Mouse (Mus musculus) inflammation-experienced regulatory T-cells (primary cell): ENCODE data around the gene Idh2. TPM values are rescaled to one million over a fixed set of nuclear protein-coding genes. Genes with fewer than 3 reads are reported as not detected.

Experiments used
- polyA plus RNA-seq, 2 experiments: library from polyadenylated mRNA; unstranded; fragments of 100-300 nt; shearing (Covaris generic); gene quantifications; one replicate each; pipeline ENCODE4 v1.2.1; 2017

Idh2 gene
- 10 to 100 TPM; 54.1 to 84.7 TPM for polyA plus RNA-seq

DNA sequence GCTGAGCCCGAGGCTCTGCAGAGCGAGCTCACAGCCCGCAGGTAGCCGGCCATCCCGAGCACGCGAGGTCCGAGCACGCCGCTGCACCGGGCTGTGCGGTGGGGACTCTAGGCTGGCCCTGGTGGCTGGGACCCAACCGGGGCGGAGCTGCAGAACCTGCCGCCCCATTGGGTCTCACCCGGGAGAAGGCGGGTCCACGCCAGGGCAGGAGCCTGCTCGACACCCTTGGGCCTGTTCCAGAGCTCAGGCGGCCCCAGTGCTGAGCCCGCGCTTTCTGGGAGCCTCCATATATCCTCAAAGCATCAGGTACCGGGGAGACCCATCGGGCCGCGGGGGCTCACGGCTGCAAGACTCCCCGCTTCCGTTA, at the start of gene Idh2:
TSS of gene Idh2 (minus strand) at position 169 of the 367 bp plus-strand sequence.

Other genes starting within 250 kb of the Idh2 start
- 10 to 100 TPM; 22.5 to 23.9 TPM for gene Ap3s2, start 194.7 kb downstream of the Idh2 start, polyA plus RNA-seq
- under 1 TPM; 0.23 to 0.81 TPM for gene Arpin, start 180.0 kb downstream of the Idh2 start, polyA plus RNA-seq
- 10 to 100 TPM; 12.1 to 22.7 TPM for gene Zfp710, start 90.6 kb downstream of the Idh2 start, polyA plus RNA-seq
- gene Sema4b, start 71.4 kb upstream of the Idh2 start, polyA plus RNA-seq: 10 to 100 TPM; 22.0 to 23.2 TPM
- 100 to 1,000 TPM; 139 to 161 TPM for gene Cib1, start 117.4 kb upstream of the Idh2 start, polyA plus RNA-seq
- gene Gdpgp1, start 117.5 kb upstream of the Idh2 start, polyA plus RNA-seq: 10 to 100 TPM in 1 of 2 experiments, 1 to 10 TPM in 1; 9.2 to 13.3 TPM
- gene Ttll13, start 131.0 kb upstream of the Idh2 start, polyA plus RNA-seq: 1 to 10 TPM in 1 of 2 experiments, under 1 TPM in 1; 0.59 to 5.8 TPM
- 10 to 100 TPM; 47.2 to 59.6 TPM for gene Ngrn, start 145.8 kb upstream of the Idh2 start, polyA plus RNA-seq
- 10 to 100 TPM; 42.2 to 68.2 TPM for gene Vps33b, start 154.3 kb upstream of the Idh2 start, polyA plus RNA-seq
- 10 to 100 TPM in 1 of 2 experiments, 1 to 10 TPM in 1; 7.8 to 12.8 TPM for gene Prc1, start 179.1 kb upstream of the Idh2 start, polyA plus RNA-seq
- gene Rccd1, start 209.1 kb upstream of the Idh2 start, polyA plus RNA-seq: 10 to 100 TPM; 24.7 to 27.3 TPM
- 10 to 100 TPM; 74.5 to 78.7 TPM for gene Unc45a, start 225.6 kb upstream of the Idh2 start, polyA plus RNA-seq
- 10 to 100 TPM in 1 of 2 experiments, 1 to 10 TPM in 1; 6.5 to 11.6 TPM for gene Hddc3, start 227.7 kb upstream of the Idh2 start, polyA plus RNA-seq